Mouse (Mus musculus): Measurements from ENCODE around the gene Cd44. TPM values are rescaled to one million over a fixed set of nuclear protein-coding genes. Genes with fewer than 3 reads are reported as not detected.

The Cd44 gene
- polyA plus RNA-seq, 1 experiment from 2014 or later = 4.0 TPM

- Histone ChIP-seq H3K36me3 (ENCODE audit: control insufficient read depth, insufficient read depth, low read length) (no peaks in the 10 kb centered on the region), H3K9me3 (ENCODE audit: control insufficient read depth, low read length) (no peaks in the 10 kb centered on the region), H3K27ac (ENCODE audit: low read depth, low read length) (no peak overlapping the region), H3K4me1 (ENCODE audit: control insufficient read depth, insufficient read depth, low read length) (no peaks in the 10 kb centered on the region), H3K4me3 (ENCODE audit: low read length) (no peak overlapping the region), H3K9ac (ENCODE audit: low read depth, low read length) (no peak overlapping the region), H3K4me2 (replicated peaks; ENCODE audit: low read depth, low read length) (no peak overlapping the region), H3K27me3 (ENCODE audit: control insufficient read depth, insufficient read depth, low read length) (no peaks in the 10 kb centered on the region)
- ATAC-seq (ENCODE audit: low FRiP score, low TSS enrichment) = no peak
- 42% methylated on average over 3 of the region's 3 CpGs for WGBS
Measured at GRCm38 (mm10) chr2:102807633-102808032, 93.8 kb downstream of the Cd44 start.

GRCm38 (mm10) chr2:102805761-102806496, 95.5 kb downstream of the Cd44 start:
- 85% methylated on average over 4 of the region's 4 CpGs for WGBS
- Histone ChIP-seq H3K4me1 (ENCODE audit: control insufficient read depth, insufficient read depth, low read length) (no peaks in the 10 kb centered on the region), H3K9me3 (ENCODE audit: control insufficient read depth, low read length) (no peaks in the 10 kb centered on the region), H3K27me3 (ENCODE audit: control insufficient read depth, insufficient read depth, low read length) (no peaks in the 10 kb centered on the region), H3K4me3 (ENCODE audit: low read length) (no peak overlapping the region), H3K36me3 (ENCODE audit: control insufficient read depth, insufficient read depth, low read length) (no peaks in the 10 kb centered on the region), H3K27ac (ENCODE audit: low read depth, low read length) (no peak overlapping the region), H3K9ac (ENCODE audit: low read depth, low read length) (no peak overlapping the region), H3K4me2 (replicated peaks; ENCODE audit: low read depth, low read length) (no peak overlapping the region)
- no peak for ATAC-seq (ENCODE audit: low FRiP score, low TSS enrichment)

DNA sequence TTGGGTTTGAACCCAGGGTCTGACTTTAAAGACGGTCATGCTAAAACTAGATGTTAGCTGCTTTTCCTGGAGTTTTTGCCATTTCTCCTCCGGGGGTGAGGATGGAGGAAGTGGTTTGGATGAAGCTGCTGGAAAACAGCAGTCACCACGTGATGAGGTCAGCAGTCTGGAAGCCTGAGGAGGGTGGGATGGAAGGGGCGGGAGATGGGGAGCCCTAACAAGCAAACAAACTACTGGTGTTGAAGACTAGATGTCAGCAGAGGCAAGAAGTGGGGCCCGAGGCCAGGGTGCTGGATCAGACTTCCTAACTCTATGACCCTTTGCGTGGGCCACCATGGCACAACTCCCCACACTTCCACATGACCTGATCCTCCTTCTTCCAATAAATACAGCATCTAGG, 96.2 kb downstream of the Cd44 start:
- no peaks in the 10 kb centered on the region for H3K36me3 ChIP-seq (ENCODE audit: control insufficient read depth, insufficient read depth, low read length)
- H3K9me3 ChIP-seq (ENCODE audit: control insufficient read depth, low read length) = no peaks in the 10 kb centered on the region
- 85% methylated on average over 6 of the region's 6 CpGs for WGBS
- no peak overlapping the region for H3K27ac ChIP-seq (ENCODE audit: low read depth, low read length)
- no peak overlapping the region for H3K4me2 ChIP-seq (replicated peaks; ENCODE audit: low read depth, low read length)
- no peaks in the 10 kb centered on the region for H3K4me1 ChIP-seq (ENCODE audit: control insufficient read depth, insufficient read depth, low read length)
- H3K27me3 ChIP-seq (ENCODE audit: control insufficient read depth, insufficient read depth, low read length) = no peaks in the 10 kb centered on the region
- ATAC-seq (ENCODE audit: low FRiP score, low TSS enrichment) = no peak
- H3K9ac ChIP-seq (ENCODE audit: low read depth, low read length) = no peak overlapping the region
- H3K4me3 ChIP-seq (ENCODE audit: low read length) = no peak overlapping the region

DNA sequence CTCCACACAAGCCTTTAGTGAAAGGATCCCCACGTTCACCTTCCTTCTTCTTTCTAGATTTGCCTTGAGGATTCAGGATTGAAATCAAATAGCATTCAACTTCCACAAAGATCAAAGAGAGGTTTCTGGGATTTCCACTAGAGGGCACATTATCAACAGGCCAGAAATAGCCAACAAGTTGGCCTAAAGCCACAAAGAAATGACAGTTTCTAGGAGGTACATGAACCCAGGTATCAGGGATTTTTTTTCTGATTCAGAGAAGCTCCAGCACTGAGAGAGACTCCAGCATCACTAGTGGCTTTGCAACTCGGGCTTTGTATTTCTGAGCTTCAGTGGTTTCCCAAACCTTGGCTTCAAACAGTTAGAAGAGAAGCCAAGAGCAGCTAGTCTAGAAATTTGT, 97.4 kb downstream of the Cd44 start:
- Histone ChIP-seq H3K4me2 (replicated peaks; ENCODE audit: low read depth, low read length) (no peak overlapping the region), H3K4me1 (ENCODE audit: control insufficient read depth, insufficient read depth, low read length) (no peaks in the 10 kb centered on the region), H3K27ac (ENCODE audit: low read depth, low read length) (no peak overlapping the region), H3K27me3 (ENCODE audit: control insufficient read depth, insufficient read depth, low read length) (no peaks in the 10 kb centered on the region), H3K4me3 (ENCODE audit: low read length) (no peak overlapping the region), H3K9me3 (ENCODE audit: control insufficient read depth, low read length) (no peaks in the 10 kb centered on the region), H3K9ac (ENCODE audit: low read depth, low read length) (no peak overlapping the region), H3K36me3 (ENCODE audit: control insufficient read depth, insufficient read depth, low read length) (no peaks in the 10 kb centered on the region)
- WGBS = 47% methylated on average over 2 of the region's 2 CpGs
- no peak for ATAC-seq (ENCODE audit: low FRiP score, low TSS enrichment)

- Histone ChIP-seq H3K4me1 (ENCODE audit: control insufficient read depth, insufficient read depth, low read length) (no peaks in the 10 kb centered on the region), H3K36me3 (ENCODE audit: control insufficient read depth, insufficient read depth, low read length) (no peaks in the 10 kb centered on the region), H3K4me3 (ENCODE audit: low read length) (no peak overlapping the region), H3K27me3 (ENCODE audit: control insufficient read depth, insufficient read depth, low read length) (no peaks in the 10 kb centered on the region), H3K9ac (ENCODE audit: low read depth, low read length) (no peak overlapping the region), H3K4me2 (replicated peaks; ENCODE audit: low read depth, low read length) (no peak overlapping the region), H3K9me3 (ENCODE audit: control insufficient read depth, low read length) (no peaks in the 10 kb centered on the region), H3K27ac (ENCODE audit: low read depth, low read length) (no peak overlapping the region)
- WGBS = 94% methylated on average over 1 of the region's 1 CpGs
- ATAC-seq (ENCODE audit: low FRiP score, low TSS enrichment) = no peak
Measured at GRCm38 (mm10) chr2:102801899-102802298, 99.6 kb downstream of the Cd44 start.

- no peak for ATAC-seq (ENCODE audit: low FRiP score, low TSS enrichment)
- Histone ChIP-seq H3K9ac (ENCODE audit: low read depth, low read length) (no peak overlapping the region), H3K9me3 (ENCODE audit: control insufficient read depth, low read length) (no peaks in the 10 kb centered on the region), H3K27me3 (ENCODE audit: control insufficient read depth, insufficient read depth, low read length) (no peaks in the 10 kb centered on the region), H3K27ac (ENCODE audit: low read depth, low read length) (no peak overlapping the region), H3K4me1 (ENCODE audit: control insufficient read depth, insufficient read depth, low read length) (no peaks in the 10 kb centered on the region), H3K36me3 (ENCODE audit: control insufficient read depth, insufficient read depth, low read length) (no peaks in the 10 kb centered on the region), H3K4me3 (ENCODE audit: low read length) (no peak overlapping the region), H3K4me2 (replicated peaks; ENCODE audit: low read depth, low read length) (no peak overlapping the region)
- 62% methylated on average over 2 of the region's 2 CpGs for WGBS
Measured at GRCm38 (mm10) chr2:102798149-102798548, 103.3 kb downstream of the Cd44 start.

- WGBS = 94% methylated on average over 3 of the region's 3 CpGs
- no peak for ATAC-seq (ENCODE audit: low FRiP score, low TSS enrichment)
Measured at GRCm38 (mm10) chr2:102795034-102795433, 106.4 kb downstream of the Cd44 start.

DNA sequence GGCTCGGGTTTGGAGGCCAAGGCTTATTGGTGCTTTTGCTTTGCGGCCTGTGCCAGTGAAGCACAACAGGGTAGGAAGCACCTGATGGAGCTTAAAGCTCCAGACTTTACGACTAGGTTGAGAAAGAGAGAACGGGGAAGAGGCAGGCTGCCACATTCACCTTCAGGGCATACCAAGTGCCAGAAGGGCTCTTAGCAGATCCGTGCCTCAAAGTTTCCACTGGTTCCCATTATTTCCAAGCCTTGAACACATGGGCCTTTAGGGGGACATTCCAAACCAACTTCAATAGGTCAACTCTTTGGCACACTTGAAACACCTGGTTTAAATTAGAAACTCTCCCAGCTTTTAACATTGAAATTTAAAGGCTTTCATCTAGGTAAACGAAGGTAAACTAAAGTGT, 108.7 kb downstream of the Cd44 start:
- ATAC-seq (ENCODE audit: low FRiP score, low TSS enrichment) = no peak
- 86% methylated on average over 6 of the region's 6 CpGs for WGBS
- H3K27ac ChIP-seq (ENCODE audit: low read depth, low read length) = no peak overlapping the region
- H3K9ac ChIP-seq (ENCODE audit: low read depth, low read length) = no peak overlapping the region
- H3K4me2 ChIP-seq (replicated peaks; ENCODE audit: low read depth, low read length) = no peak overlapping the region
- H3K27me3 ChIP-seq (ENCODE audit: control insufficient read depth, insufficient read depth, low read length) = no peaks in the 10 kb centered on the region
- no peaks in the 10 kb centered on the region for H3K9me3 ChIP-seq (ENCODE audit: control insufficient read depth, low read length)
- no peak overlapping the region for H3K4me3 ChIP-seq (ENCODE audit: low read length)
- no peaks in the 10 kb centered on the region for H3K36me3 ChIP-seq (ENCODE audit: control insufficient read depth, insufficient read depth, low read length)
- H3K4me1 ChIP-seq (ENCODE audit: control insufficient read depth, insufficient read depth, low read length) = no peaks in the 10 kb centered on the region

More at GRCm38 (mm10) chr2:102795034-102795433, 106.4 kb downstream of the Cd44 start:
- H3K4me2 ChIP-seq (replicated peaks; ENCODE audit: low read depth, low read length) = no peak overlapping the region
- no peak overlapping the region for H3K9ac ChIP-seq (ENCODE audit: low read depth, low read length)
- no peaks in the 10 kb centered on the region for H3K4me1 ChIP-seq (ENCODE audit: control insufficient read depth, insufficient read depth, low read length)
- no peaks in the 10 kb centered on the region for H3K36me3 ChIP-seq (ENCODE audit: control insufficient read depth, insufficient read depth, low read length)
- no peaks in the 10 kb centered on the region for H3K27me3 ChIP-seq (ENCODE audit: control insufficient read depth, insufficient read depth, low read length)
- no peaks in the 10 kb centered on the region for H3K9me3 ChIP-seq (ENCODE audit: control insufficient read depth, low read length)
- H3K4me3 ChIP-seq (ENCODE audit: low read length) = no peak overlapping the region
- H3K27ac ChIP-seq (ENCODE audit: low read depth, low read length) = no peak overlapping the region

DNA sequence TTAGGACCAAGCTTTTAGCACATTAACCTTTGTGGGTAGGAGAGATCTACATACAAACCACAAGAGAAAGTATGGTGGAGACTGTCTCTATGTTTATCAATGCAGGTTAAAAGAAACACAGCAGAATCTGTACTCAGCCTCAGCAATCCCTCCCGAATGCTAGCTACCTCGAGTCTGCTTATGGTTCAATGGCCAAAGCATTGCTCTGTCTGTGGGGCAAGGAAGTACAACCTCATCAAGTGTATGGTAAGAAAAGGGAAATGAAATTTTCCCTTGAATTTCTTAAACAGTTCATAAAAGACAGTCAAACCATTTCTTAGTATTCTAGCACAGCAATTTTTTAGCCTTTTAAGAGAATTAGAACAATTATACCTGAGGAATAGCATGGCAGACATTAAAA, 109.8 kb downstream of the Cd44 start:
- ATAC-seq (ENCODE audit: low FRiP score, low TSS enrichment) = no peak

More for the DNA sequence above, 109.8 kb downstream of the Cd44 start:
- no peaks in the 10 kb centered on the region for H3K36me3 ChIP-seq (ENCODE audit: control insufficient read depth, insufficient read depth, low read length)
- no peaks in the 10 kb centered on the region for H3K4me1 ChIP-seq (ENCODE audit: control insufficient read depth, insufficient read depth, low read length)
- no peak overlapping the region for H3K4me2 ChIP-seq (replicated peaks; ENCODE audit: low read depth, low read length)
- 83% methylated on average over 2 of the region's 2 CpGs for WGBS
- no peak overlapping the region for H3K9ac ChIP-seq (ENCODE audit: low read depth, low read length)
- no peak overlapping the region for H3K27ac ChIP-seq (ENCODE audit: low read depth, low read length)
- no peaks in the 10 kb centered on the region for H3K9me3 ChIP-seq (ENCODE audit: control insufficient read depth, low read length)
- H3K4me3 ChIP-seq (ENCODE audit: low read length) = no peak overlapping the region
- H3K27me3 ChIP-seq (ENCODE audit: control insufficient read depth, insufficient read depth, low read length) = no peaks in the 10 kb centered on the region

Measured in kidney, embryonic 14.5 days (tissue).